Mouse (Mus musculus) liver, adult 2 months (tissue): ENCODE measurements around the gene Gm13278.
A peak's percentile ranks its signal among the peaks of the same experiment; 100 is the strongest.
"Not testable (repeated sequence)": the region's sequence is repeated elsewhere in the genome, so short reads cannot be mapped to it uniquely, and the experiment has no call there.

ENCODE experiments used
- CTCF ChIP-seq: fragments of 200-500 bp; IDR thresholded peaks from 2 replicates; pipeline ENCODE4 v1.5.1; 2011; ENCODE audit warnings: low read depth, low read length, control low read depth
- POLR2A ChIP-seq: fragments of 200-500 bp; IDR thresholded peaks from 2 replicates; pipeline ENCODE4 v1.6.1; 2011; ENCODE audit warnings: low read length, control low read depth; ENCODE audit not compliant: insufficient read depth; ENCODE audit errors: extremely low read depth

DNA sequence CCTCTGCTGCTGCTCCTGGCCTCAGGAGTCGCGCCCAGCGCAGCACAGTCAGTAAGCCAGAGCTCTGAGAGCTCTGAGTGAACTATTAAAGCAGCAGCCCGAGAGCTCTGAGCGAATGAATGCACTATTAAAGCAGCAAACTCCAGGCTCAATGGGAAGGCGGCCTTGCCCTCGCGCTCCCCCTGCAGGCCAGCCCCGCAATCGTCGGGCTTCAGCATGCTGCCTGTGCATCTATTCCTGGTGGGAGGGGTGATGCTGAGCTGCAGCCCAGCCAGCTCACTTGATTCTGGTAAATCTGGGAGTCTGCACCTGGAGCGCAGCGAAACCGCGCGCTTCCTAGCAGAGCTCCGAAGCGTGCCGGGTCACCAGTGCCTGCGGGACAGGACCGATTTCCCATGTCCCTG lies 33.7 kb upstream of the Gm13278 start:
- not testable (repeated sequence) for TF ChIP-seq POLR2A
- peak; percentile 73 for TF ChIP-seq CTCF
